Mouse (Mus musculus) heart, postnatal 0 days (tissue): ENCODE measurements around the gene Cpne8. TPM values are rescaled to one million over a fixed set of nuclear protein-coding genes. Genes with fewer than 3 reads are reported as not detected.
A peak's percentile ranks its signal among the peaks of the same experiment; 100 is the strongest.

ENCODE experiments used
- ATAC-seq: fragments of 200-750 bp; cut with Nextera tagmentation; 2 replicates; pipeline ENCODE4 v1.8.0; 2017; ENCODE audit warnings: low read depth, moderate number of reproducible peaks, moderate library complexity; ENCODE audit not compliant: insufficient read depth
- DNase-seq: peaks from one replicate; pipeline ENCODE4 v3.0.0-alpha.2; 2016; ENCODE audit warnings: low spot score
- H3K27ac ChIP-seq: fragments of 300-500 bp; sonication (generic); 2 replicates; pipeline ENCODE4 v1.5.1; 2014; ENCODE audit warnings: low read depth, mild to moderate bottlenecking
- H3K27me3 ChIP-seq: fragments of 300-500 bp; sonication (generic); 2 replicates; pipeline ENCODE4 v1.6.1; 2014; ENCODE audit warnings: low read length, mixed read lengths; ENCODE audit not compliant: control insufficient read depth, insufficient read depth
- H3K36me3 ChIP-seq: fragments of 300-500 bp; sonication (generic); replicated peaks from 2 replicates; pipeline ENCODE4 v1.6.1; 2014; ENCODE audit warnings: low read length, mixed read lengths; ENCODE audit not compliant: control insufficient read depth, insufficient read depth
- H3K4me1 ChIP-seq: fragments of 300-500 bp; sonication (generic); 2 replicates; pipeline ENCODE4 v1.6.1; 2014; ENCODE audit warnings: antibody characterized with exemption; ENCODE audit not compliant: control insufficient read depth, insufficient read depth
- H3K4me2 ChIP-seq: fragments of 300-500 bp; sonication (generic); 2 replicates; pipeline ENCODE4 v1.6.1; 2014; ENCODE audit warnings: low read depth, mild to moderate bottlenecking, low read length, moderate library complexity
- H3K4me3 ChIP-seq: fragments of 300-500 bp; sonication (generic); 2 replicates; pipeline ENCODE4 v1.5.1; 2014; ENCODE audit warnings: low read depth, low read length
- H3K9ac ChIP-seq: fragments of 300-500 bp; sonication (generic); replicated peaks from 2 replicates; pipeline ENCODE4 v1.6.1; 2014; ENCODE audit warnings: low read depth, low read length, mixed read lengths
- H3K9me3 ChIP-seq: fragments of 300-500 bp; sonication (generic); replicated peaks from 2 replicates; pipeline ENCODE4 v1.6.1; 2016; ENCODE audit warnings: low read length; ENCODE audit not compliant: control insufficient read depth
- CTCF ChIP-seq: IDR thresholded peaks from 2 replicates; pipeline ENCODE4 v1.5.1; 2016; ENCODE audit warnings: antibody characterized with exemption, control low read depth, low read depth
- EP300 ChIP-seq: IDR thresholded peaks from 2 replicates; pipeline ENCODE4 v1.6.1; 2016; ENCODE audit warnings: antibody characterized with exemption, low read depth
- WGBS: fragments of 180-500 bp; shearing (Covaris S2); extraction: QIAGEN DNeasy Blood & Tissue Kit; methylation state at CpG from one replicate; pipeline ENCODE4 v1.1.7; 2014; 5-methylcytosine and 5-hydroxymethylcytosine counted together
- polyA plus RNA-seq: library from polyadenylated mRNA; unstranded; fragments of >200 nt; fragmentation: Nextera tagmentation; extraction: Ambion mirVana; gene quantifications from 2 replicates; pipeline ENCODE4 v1.2.1, GENCODE M21; 2015
- total RNA-seq: library from RNA; depleted of rRNA; stranded (reverse); fragments of >200 nt; gene quantifications from 2 replicates; pipeline ENCODE4 v1.2.3, GENCODE M21; 2014; ENCODE audit warnings: low replicate concordance; rRNA removed

Cpne8 gene
- total RNA-seq, result 2.3 and 4.6 TPM in 2 replicates
- polyA plus RNA-seq, result 3.3 and 3.6 TPM in 2 replicates

- WGBS, result under 1% methylated on average over 43 of the region's 56 CpGs
- peak; percentile 71 for ATAC-seq
- Histone ChIP-seq H3K4me1 (0 out of 2 replicates have a peak, but pooled peaks cover 7% of the 10 kb centered on the region), H3K4me3 (peak within 1 kb of the TSS; percentile 63), H3K9ac (peak within 1 kb of the TSS; percentile 36), H3K36me3 (no peaks in the 10 kb centered on the region), H3K4me2 (peak within 1 kb of the TSS; percentile 81), H3K27ac (no peak within 1 kb of the TSS; the same call in 1 of the 2 replicates), H3K27me3 (no peaks in the 10 kb centered on the region), H3K9me3 (no peaks in the 10 kb centered on the region)
- TF ChIP-seq CTCF, result no peak
- no peak for TF ChIP-seq EP300
- DNase-seq, result peak; percentile 29
These were observed at the start of gene Cpne8 for GRCm38 (mm10) chr15:90678985-90679759. Cpne8 (minus strand) TSS chr15:90679432.

GRCm38 (mm10) chr15:90717717-90718116 is 38.5 kb upstream of the Cpne8 start:
- DNase-seq (no peak), ATAC-seq (no peak)
- 73% methylated on average over 4 of the region's 4 CpGs for WGBS
- TF ChIP-seq CTCF, result no peak
- no peak for TF ChIP-seq EP300
- Histone ChIP-seq H3K4me3 (no peak overlapping the region), H3K4me2 (no peak overlapping the region), H3K9me3 (no peaks in the 10 kb centered on the region), H3K27me3 (no peaks in the 10 kb centered on the region), H3K36me3 (no peaks in the 10 kb centered on the region), H3K9ac (no peak overlapping the region), H3K27ac (no peak overlapping the region), H3K4me1 (no peaks in the 10 kb centered on the region)

GRCm38 (mm10) chr15:90709296-90709695 is 30.1 kb upstream of the Cpne8 start:
- 80% methylated on average over 7 of the region's 7 CpGs for WGBS
- Histone ChIP-seq H3K36me3 (no peaks in the 10 kb centered on the region), H3K4me2 (no peak overlapping the region), H3K27ac (no peak overlapping the region), H3K9ac (no peak overlapping the region), H3K4me1 (no peaks in the 10 kb centered on the region), H3K4me3 (no peak overlapping the region), H3K9me3 (no peaks in the 10 kb centered on the region), H3K27me3 (no peaks in the 10 kb centered on the region)
- ATAC-seq (no peak), DNase-seq (no peak)
- no peak for TF ChIP-seq EP300
- TF ChIP-seq CTCF, result no peak

- H3K9ac ChIP-seq, result no peak overlapping the region
- no peaks in the 10 kb centered on the region for H3K27me3 ChIP-seq
- H3K36me3 ChIP-seq, result no peaks in the 10 kb centered on the region
- DNase-seq (no peak), ATAC-seq (no peak)
- H3K4me1 ChIP-seq, result no peaks in the 10 kb centered on the region
- TF ChIP-seq CTCF (no peak), EP300 (no peak)
- WGBS, result 57% methylated on average over 5 of the region's 5 CpGs
- no peak overlapping the region for H3K4me2 ChIP-seq
- H3K4me3 ChIP-seq, result no peak overlapping the region
- no peaks in the 10 kb centered on the region for H3K9me3 ChIP-seq
- H3K27ac ChIP-seq, result no peak overlapping the region
These were observed 25.1 kb upstream of the Cpne8 start for GRCm38 (mm10) chr15:90704314-90704713.

GRCm38 (mm10) chr15:90703502-90704232 is 24.4 kb upstream of the Cpne8 start:
- 72% methylated on average over 11 of the region's 11 CpGs for WGBS
- DNase-seq (no peak), ATAC-seq (no peak)
- Histone ChIP-seq H3K27ac (no peak overlapping the region), H3K27me3 (no peaks in the 10 kb centered on the region), H3K4me3 (no peak overlapping the region), H3K4me2 (no peak overlapping the region), H3K9ac (no peak overlapping the region), H3K36me3 (no peaks in the 10 kb centered on the region), H3K4me1 (no peaks in the 10 kb centered on the region), H3K9me3 (no peaks in the 10 kb centered on the region)
- TF ChIP-seq CTCF, result no peak
- TF ChIP-seq EP300, result no peak
